Mouse (Mus musculus) monocyte, adult 2 months (primary cell): ENCODE measurements around the gene Olfr317.
"Not testable (repeated sequence)": the region's sequence is repeated elsewhere in the genome, so short reads cannot be mapped to it uniquely, and the experiment has no call there.

Experiments used
- DNase-seq, 2 experiments: peaks; one replicate each; pipeline ENCODE4 v3.0.0; 2022; ENCODE audit warnings: low spot score in 2 of 2, low read depth in 1 of 2

The Olfr317 gene

DNA sequence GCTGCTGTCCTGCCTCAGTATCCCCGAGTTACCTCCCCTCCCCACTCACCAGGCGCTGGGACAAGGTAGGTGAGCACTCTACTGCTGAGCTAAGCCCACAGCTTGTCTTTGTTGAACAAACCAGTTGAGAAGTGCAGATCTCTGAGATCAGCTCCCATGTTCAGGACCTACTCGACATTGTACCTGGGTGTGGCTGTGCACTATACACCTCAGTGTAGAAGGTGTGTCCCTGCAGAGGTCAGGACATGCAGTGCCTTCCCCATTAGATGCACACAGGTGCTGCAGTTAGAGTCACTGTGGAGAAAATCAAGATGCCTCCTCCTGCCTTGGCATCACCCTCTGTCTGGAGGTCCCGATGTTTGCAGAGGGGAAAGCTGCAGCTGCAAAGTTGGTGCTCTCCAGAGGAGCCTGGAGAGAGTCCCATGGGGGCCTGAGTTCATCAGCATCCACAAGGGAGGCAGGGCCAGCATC is at the start of gene Olfr317:
Gene Olfr317, minus strand, starts transcription at position 421 of the 471 bp plus-strand sequence.
- no peak for DNase-seq

DNA sequence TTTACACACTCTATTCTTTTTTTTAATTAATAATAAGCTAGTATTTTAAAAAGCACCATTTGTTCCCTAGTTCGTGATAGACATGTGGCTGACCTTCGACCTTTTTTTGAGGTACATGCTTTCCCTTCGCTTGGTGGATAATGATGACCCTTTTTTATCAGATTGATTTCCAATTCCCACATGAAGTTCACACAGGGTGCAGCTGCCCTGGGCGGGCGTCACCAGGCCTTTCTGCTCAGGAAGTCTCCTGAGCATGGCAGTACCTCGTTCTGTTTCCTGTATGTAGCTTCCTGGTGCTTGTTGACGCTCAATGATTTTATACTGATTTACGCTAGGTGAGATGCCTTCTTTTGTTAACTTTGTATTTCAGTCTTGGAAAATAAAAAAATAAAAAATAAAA is 49.3 kb upstream of the Olfr317 start:
- DNase-seq: no peak

DNA sequence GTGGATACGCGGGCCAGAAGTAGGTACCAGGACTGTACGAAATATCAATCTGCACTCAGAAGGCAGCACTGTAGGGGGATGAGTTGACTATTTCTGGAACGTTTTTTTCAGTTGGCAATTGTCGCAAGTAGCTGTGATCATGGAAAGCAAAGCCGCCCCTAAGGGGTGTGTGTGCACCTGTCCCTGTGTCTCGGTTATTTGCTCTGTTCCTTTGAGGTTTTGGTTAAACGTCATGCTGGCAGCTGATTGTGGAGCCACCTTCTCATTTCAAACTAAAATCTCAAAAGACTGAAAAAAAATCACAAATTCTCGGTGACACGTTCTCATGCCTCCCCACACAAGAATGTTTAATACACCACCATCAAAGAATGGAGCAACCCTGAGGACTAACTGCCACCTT is 48.6 kb upstream of the Olfr317 start:
- DNase-seq: no peak

DNA sequence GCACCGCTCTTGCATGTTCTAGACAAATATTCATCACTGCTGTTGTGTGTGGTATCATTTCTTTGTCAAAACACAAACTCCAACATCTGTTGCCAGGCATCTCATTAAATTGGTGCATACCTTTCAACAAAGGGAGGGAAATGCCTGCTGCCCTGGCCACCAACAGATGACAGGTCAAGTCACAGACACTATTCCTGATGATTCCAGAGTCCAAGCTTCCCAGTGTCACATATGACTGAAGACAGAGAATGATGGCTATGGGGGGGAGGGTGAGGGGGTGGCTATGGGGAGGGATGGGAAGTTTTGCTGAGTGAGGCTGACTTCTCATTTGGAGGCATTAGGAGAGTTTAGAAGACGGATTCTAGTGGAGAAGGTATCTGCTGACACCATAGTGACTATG is 45.2 kb upstream of the Olfr317 start:
- no peak for DNase-seq

DNA sequence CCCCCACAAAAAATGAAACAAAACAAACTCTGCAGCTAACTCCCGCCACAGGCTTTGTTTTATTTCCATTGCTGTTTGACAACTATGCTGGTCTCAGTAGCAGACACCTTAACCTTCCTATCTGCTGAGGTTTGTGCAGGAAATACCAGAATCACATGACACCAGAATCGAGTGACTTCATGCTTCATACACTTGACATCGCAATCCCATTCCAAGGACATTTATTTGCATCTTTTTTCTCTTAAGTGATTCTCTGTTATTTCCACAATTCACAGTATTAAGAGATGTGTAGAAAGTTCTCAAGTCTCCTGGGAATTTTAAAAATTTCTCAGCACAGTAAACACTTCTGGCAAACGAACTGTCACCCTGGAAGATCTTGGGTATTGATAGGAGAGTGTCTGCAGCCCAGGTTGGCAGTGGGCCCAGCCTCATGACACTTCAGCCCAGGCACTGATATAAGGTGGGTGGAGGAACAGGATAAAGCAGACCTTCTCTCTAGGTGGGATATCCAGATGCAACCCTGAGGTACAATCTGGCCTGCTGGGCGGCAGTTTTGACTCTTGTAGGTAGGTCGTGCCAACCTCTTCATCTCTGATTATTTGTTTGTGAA is 43.6 kb upstream of the Olfr317 start, which contains the start of gene Olfr314:
Gene Olfr314, plus strand, starts transcription at position 473 of the 610 bp plus-strand sequence.
- no peak for DNase-seq

DNA sequence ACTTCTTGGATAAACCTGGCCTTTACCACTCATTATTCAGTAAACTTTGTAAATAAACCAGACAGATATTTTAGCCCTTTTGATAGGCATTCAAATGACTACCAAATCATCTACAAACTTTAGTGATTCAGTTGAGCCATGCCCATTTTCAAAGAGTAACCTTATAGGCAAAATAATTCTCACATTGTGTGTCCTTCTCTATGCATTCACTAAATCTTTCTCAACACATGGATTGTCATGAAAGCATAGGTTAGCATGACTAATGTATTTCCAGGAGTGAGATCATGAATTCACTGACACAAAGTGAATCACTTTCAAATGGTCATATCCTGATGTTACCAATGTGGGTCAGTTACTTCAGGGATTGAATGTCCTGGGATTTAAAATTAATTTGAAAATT is 33.9 kb upstream of the Olfr317 start, which contains the start of gene Olfr315:
Gene Olfr315, plus strand, starts transcription at position 301 of the 400 bp plus-strand sequence.
- DNase-seq: no peak

DNA sequence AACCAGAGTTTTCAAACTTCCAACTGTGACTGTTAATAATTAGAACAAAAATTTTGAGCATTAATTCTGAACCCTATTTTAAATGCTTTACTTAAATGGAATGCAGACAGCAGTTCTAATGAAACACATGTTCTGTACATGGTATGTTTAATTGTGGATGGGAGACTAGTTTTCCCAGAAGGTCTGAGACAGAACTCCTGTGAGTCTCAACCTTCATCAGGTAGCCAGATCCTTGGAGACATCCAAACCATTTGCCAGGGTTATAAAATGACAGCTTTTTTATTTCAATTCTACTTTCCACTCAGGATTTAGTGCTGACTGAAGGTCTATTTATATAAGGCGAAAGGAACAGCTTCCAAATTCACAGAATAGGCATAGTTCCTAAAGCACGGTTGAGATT is 13.4 kb upstream of the Olfr317 start, which contains the start of gene Olfr316:
Gene Olfr316, plus strand, starts transcription at position 301 of the 400 bp plus-strand sequence.
- no peak for DNase-seq

DNA sequence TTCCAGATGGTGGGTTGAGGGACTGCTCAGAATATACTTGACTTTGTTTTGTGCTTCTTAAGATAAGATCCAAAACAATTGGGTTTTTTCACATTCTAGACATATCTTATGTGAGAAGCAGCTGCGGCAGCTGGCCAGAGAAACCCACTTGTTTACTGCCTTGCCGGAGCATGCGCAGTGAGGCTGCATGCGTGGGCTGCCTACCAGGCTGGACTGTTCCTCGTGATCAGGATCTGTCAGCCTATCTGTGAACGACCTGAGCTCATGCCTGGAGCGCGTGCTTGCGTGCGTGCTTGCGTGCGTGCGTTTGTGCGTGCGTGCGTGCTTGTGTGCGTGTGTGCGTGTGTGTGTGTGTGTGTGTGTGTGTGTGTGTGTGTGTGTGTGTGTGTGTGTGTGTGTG is 12.1 kb upstream of the Olfr317 start:
- DNase-seq: not testable (repeated sequence)

DNA sequence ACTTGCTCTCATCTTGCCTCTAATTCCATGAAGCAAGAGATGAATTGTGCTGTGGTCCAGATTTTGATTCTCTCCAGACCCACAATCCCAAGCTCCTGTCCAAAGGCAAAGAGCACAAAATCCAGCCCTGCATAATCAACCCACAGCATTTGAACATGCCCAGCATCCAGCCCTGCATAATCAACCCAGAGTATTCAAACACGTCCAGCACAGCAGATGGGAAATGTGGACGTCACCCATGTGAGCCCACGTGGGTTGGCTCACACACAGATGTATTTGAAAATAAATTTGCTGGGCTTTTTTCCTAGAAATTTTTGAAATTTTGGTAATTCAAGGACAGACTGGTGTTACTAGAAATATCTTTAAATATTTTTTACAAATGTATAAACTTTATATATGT is 5.6 kb downstream of the Olfr317 start:
- no peak for DNase-seq

DNA sequence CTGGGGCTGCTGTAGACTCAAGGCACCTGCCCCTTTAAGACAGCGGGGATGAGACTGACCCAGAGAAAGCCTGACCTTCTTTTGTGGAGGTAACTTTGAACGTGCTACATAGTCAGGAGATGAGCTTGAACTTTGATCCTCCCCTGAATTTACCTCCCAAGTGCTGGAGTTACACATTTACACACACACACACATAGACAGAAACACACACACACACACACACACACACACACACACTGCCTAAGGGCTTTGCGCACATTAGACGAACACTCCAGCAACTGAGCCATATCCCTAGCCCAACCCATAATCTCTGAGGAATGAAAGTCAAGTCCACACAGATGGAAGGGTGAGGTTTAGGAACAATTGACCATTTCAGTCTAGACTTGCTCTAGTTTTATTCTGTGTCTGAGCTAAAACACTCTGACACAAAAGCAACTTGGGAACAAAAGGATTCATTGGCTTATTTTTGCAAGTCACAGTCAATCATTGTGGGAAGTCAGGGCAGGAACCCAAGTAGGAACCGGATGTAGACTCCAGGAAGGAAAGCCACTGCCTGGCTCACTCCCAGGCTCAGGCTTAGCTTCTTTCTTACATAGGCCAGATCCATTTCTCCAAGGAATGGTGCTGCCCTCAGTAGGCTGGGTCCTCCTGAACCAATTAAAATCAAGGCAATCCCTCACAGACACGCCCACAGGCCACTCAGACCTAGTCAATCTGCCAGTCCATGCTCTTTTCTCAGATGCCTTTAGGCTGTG is 10.9 kb downstream of the Olfr317 start:
- DNase-seq: not testable (repeated sequence)

DNA sequence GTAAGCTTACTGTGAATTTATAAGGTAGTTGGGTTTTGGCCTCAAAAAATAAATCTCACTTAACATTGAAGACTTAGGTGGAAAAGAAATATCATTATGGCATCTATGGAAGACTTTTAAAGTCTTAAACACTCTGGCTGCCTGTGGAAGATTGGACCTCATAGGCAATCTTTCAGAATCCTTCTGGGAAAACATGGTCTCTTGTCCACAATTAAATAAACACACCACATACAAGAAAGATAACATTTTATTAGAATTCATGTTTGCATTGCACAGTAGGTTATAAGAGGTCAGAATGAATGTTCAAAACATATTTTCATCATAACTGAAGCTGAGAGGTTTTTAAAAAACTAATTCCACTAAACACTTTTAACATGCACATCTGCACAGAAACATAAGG is 15.1 kb downstream of the Olfr317 start, which contains the start of gene Olfr318:
Gene Olfr318, minus strand, starts transcription at position 101 of the 400 bp plus-strand sequence.
- DNase-seq: no peak

DNA sequence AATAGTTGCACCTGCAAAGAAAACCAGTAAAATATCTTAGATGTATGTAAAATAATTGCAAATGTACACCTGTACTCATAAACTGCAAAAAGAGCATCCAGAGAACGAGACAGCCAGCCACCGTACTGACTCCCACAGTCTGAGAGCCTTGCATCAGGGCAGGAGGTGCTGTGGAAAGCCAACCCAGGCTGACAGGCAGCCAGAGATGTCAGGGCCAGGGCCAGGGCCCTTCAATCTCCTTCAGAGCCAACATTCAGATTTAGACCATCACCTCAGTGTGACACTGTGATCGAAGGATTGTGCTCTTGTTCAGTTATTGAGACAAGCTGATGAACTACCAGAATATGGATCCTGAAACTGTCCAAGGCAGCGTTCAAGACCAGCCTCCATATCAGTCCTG is 19.3 kb downstream of the Olfr317 start:
- no peak for DNase-seq

DNA sequence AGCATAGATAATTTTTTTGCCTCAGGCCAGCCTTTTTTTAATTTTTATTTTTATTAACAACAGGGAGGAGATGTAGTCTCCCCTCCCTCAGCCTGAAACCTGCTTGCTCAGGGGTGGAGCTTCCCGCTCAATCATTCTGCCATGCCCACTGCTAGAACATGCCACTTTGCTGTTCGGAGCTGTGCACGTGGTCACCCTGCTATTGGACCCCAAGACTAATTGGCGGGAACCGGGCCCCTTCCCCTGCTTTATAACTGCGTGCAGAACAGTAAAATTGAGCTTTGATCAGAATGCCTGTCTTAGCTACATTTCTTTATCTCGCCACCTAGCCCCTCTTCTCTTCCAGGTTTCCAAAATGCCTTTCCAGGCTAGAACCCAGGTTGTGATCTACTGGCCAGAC is 21.3 kb downstream of the Olfr317 start:
- not testable (repeated sequence) for DNase-seq

DNA sequence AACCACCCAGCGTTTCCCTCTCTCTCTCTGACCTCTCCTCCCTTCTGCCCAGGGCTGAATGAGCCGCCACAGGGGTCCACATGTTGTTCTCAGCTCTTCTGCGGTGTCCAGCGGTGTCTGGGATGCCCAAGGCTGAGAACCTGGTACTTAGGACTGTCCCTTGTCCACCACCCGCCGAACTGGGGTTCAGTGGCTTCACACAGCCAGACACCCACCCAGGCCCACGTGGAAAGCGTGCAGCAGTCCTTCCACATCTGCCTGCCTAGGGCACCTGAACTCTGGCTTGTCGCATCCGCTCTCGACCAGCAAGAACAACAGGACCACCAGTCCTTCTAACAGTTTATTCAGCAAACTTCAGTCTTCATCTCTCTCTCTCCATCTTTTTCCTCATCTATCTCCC is 29.9 kb downstream of the Olfr317 start:
- DNase-seq: no peak

DNA sequence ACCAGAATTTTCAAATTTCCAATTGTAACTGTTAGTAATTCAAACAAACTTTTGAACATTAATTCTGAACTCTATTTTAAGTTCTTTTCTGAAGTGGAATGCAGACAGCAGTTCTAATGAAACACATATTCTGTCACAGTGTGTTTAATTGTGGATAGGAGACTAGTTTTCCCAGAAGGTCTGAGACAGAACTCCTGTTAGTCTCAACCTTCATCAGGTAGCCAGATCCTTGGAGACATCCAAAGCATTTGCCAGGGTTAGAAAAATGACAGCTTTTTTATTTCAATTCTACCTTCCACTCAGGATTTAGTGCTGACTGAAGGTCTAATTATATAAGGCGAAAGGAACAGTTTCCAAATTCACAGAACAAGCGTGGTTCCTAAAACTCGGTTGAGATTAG is 40.1 kb downstream of the Olfr317 start, which contains the start of gene Olfr319:
Gene Olfr319, plus strand, starts transcription at position 301 of the 400 bp plus-strand sequence.
- DNase-seq: no peak
